30 mouse cellular contexts compared by ENCODE assay signal in the genomic region with DNA sequence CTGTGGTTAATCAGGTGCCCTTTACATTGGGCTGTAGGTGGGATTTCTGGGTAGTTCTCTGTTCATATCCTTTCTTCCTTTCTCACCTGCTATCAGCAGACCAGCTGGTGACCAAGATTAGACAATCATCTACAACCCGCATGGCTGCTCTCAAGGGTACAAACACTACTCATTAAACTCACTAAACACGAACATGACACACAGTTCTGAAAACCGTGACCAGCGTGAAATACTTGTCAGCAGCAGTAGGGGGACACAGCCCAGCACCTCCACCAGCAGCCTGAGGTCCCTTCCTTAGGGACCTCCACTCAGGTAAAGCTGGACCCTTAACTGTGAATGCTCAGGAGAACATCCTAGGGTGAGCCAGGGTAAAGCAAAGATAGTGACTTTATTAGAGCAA. TPM values are rescaled to one million over a fixed set of nuclear protein-coding genes. Genes with fewer than 3 reads are reported as not detected.
A peak's percentile ranks its signal among the peaks of the same experiment; 100 is the strongest.
DNase-seq lines count a peak whose midpoint lies in the region; ATAC-seq and TF ChIP-seq lines count a peak whose summit lies in the region.
"Had no signal": no experiment of that assay in that cellular context is flagged by ENCODE, and none has a peak within 500 bp of the region (broad histone marks: within the 10 kb centered on the region; RNA-seq: fewer than 3 reads in every experiment).

No protein-coding gene starts in this region.

- peak overlapping the region; percentile 92 for H3K27ac ChIP-seq in liver, embryonic 12.5 days
- H3K27ac ChIP-seq in liver, postnatal 0 days (ENCODE audit: low read depth) = no peak overlapping the region
- peak overlapping the region; percentile 86 for H3K27ac ChIP-seq in liver, embryonic 15.5 days (replicated peaks)
- H3K27ac ChIP-seq: gastrocnemius, adult 2 months; heart, adult 2 months; hindbrain, postnatal 0 days; intestine, embryonic 15.5 days; layer of hippocampus, adult 2 months; left cerebral cortex, adult 2 months; limb, embryonic 13.5 days had no signal

- H3K9me3 ChIP-seq in liver, embryonic 12.5 days (replicated peaks) = no peaks in the 10 kb centered on the region
- H3K9me3 ChIP-seq in liver, postnatal 0 days (ENCODE audit: low read length) = no peaks in the 10 kb centered on the region
- H3K9me3 ChIP-seq in liver, embryonic 15.5 days (replicated peaks) = no peaks in the 10 kb centered on the region
- H3K9me3 ChIP-seq: heart, embryonic 13.5 days; intestine, embryonic 15.5 days; limb, embryonic 13.5 days had no signal

- peaks cover 92% of the 10 kb centered on the region for H3K4me1 ChIP-seq in liver, embryonic 12.5 days
- H3K4me1 ChIP-seq in liver, postnatal 0 days (ENCODE audit: insufficient read depth) = peaks cover 31% of the 10 kb centered on the region
- peaks cover 79% of the 10 kb centered on the region for H3K4me1 ChIP-seq in liver, embryonic 15.5 days (replicated peaks)
- H3K4me1 ChIP-seq: limb, embryonic 13.5 days had no signal

- H3K9ac ChIP-seq in liver, embryonic 12.5 days = peak overlapping the region; percentile 59
- no peak overlapping the region for H3K9ac ChIP-seq in liver, postnatal 0 days (replicated peaks)
- no peak overlapping the region; the same call in 1 of the 2 replicates for H3K9ac ChIP-seq in liver, embryonic 15.5 days
- H3K9ac ChIP-seq: intestine, embryonic 15.5 days; limb, embryonic 13.5 days had no signal

- peak; percentile 49 for DNase-seq in kidney, adult 9 months
- DNase-seq in kidney, postnatal 10 days = no peak
- no peak for DNase-seq in liver, postnatal 0 days
- peak; percentile 24 for DNase-seq in yolk sac, embryonic 10.5 days (ENCODE audit: low spot score)
- DNase-seq in left cerebral cortex, postnatal 14 days (ENCODE audit: low spot score in 2 of 2) = no peak
- DNase-seq: adrenal gland, adult 2 months; B cell, adult 2 months; cerebellum, adult 8-10 months; cerebellum, postnatal 36 days; gastrocnemius, adult 2 months; gastrocnemius, postnatal 36 days; heart, adult 2 months; heart, postnatal 14 days; kidney, postnatal 14 days; lung, adult 2 months; lung, postnatal 10 days; midbrain, embryonic 14.5 days; thymus, adult 2 months; thymus, postnatal 36 days had no signal

- WGBS in liver, embryonic 12.5 days (ENCODE audit: insufficient replicate concordance) = 63% methylated on average over 4 of the region's 4 CpGs
- WGBS in liver, postnatal 0 days (ENCODE audit: insufficient replicate concordance) = 67% methylated on average over 4 of the region's 4 CpGs
- WGBS in liver, embryonic 15.5 days (ENCODE audit: insufficient replicate concordance) = 59% methylated on average over 4 of the region's 4 CpGs

- intact Hi-C loops in left cerebral cortex, postnatal 14 days (cut with DNase I) = no loop called here

- no peak for TF ChIP-seq CTCF in liver, postnatal 0 days (IDR thresholded peaks at IDR 0.05; ENCODE audit: low read depth)

- ATAC-seq in liver, embryonic 12.5 days = no peak
- no peak for ATAC-seq in liver, postnatal 0 days
- no peak for ATAC-seq in liver, embryonic 15.5 days (ENCODE audit: insufficient read depth)
- ATAC-seq: activated CD4-positive, CD25-positive, alpha-beta regulatory T cell, adult 4 months; forebrain, embryonic 14.5 days; hindbrain, postnatal 0 days; intestine, embryonic 15.5 days had no signal

- no peak overlapping the region for H3K4me3 ChIP-seq in liver, embryonic 12.5 days
- no peak overlapping the region for H3K4me3 ChIP-seq in liver, postnatal 0 days (ENCODE audit: low read depth, low read length)
- no peak overlapping the region for H3K4me3 ChIP-seq in liver, embryonic 15.5 days (replicated peaks)
- H3K4me3 ChIP-seq: gastrocnemius, adult 2 months; heart, adult 2 months; heart, embryonic 13.5 days; intestine, embryonic 15.5 days; layer of hippocampus, adult 2 months; left cerebral cortex, adult 2 months; limb, embryonic 13.5 days had no signal

- H3K36me3 ChIP-seq in liver, embryonic 12.5 days = no peaks in the 10 kb centered on the region
- no peaks in the 10 kb centered on the region for H3K36me3 ChIP-seq in liver, postnatal 0 days (replicated peaks; ENCODE audit: insufficient read depth, low read length)
- no peaks in the 10 kb centered on the region for H3K36me3 ChIP-seq in liver, embryonic 15.5 days (replicated peaks)
- H3K36me3 ChIP-seq: heart, embryonic 13.5 days; intestine, embryonic 15.5 days; limb, embryonic 13.5 days had no signal

- H3K27me3 ChIP-seq in liver, embryonic 12.5 days (replicated peaks) = no peaks in the 10 kb centered on the region
- no peaks in the 10 kb centered on the region for H3K27me3 ChIP-seq in liver, postnatal 0 days (ENCODE audit: insufficient read depth, low read length)
- H3K27me3 ChIP-seq in liver, embryonic 15.5 days = no peaks in the 10 kb centered on the region
- H3K27me3 ChIP-seq: heart, embryonic 13.5 days; intestine, embryonic 15.5 days; limb, embryonic 13.5 days had no signal

- TF ChIP-seq EP300 in liver, postnatal 0 days (IDR thresholded peaks at IDR 0.05; ENCODE audit: low read depth) = no peak

- peak overlapping the region; percentile 58 for H3K4me2 ChIP-seq in liver, embryonic 12.5 days
- H3K4me2 ChIP-seq in liver, postnatal 0 days (ENCODE audit: low read depth, low read length) = no peak overlapping the region
- peak overlapping the region; percentile 62; the same call in 1 of the 2 replicates for H3K4me2 ChIP-seq in liver, embryonic 15.5 days
- H3K4me2 ChIP-seq: intestine, embryonic 15.5 days; limb, embryonic 13.5 days had no signal

RNA-seq across cellular contexts. Expression of a gene that starts 11.4 kb away (rescaled TPM):
- polyA plus RNA-seq in liver, embryonic 12.5 days (2016; fragmentation: Nextera tagmentation; extraction: Ambion mirVana) = 0.10 and 0.17 TPM in 2 replicates
- 0.05 and 0.07 TPM in 2 replicates for polyA plus RNA-seq in liver, postnatal 0 days (2015; fragmentation: Nextera tagmentation; extraction: Ambion mirVana)
- polyA plus RNA-seq in liver, embryonic 15.5 days (2015; fragmentation: Nextera tagmentation; extraction: Ambion mirVana) = 0.12 TPM in 1 of 2 replicates, not detected in the other
- 10 to 100 TPM in 1 of 2 experiments, 1 to 10 TPM in 1; 8.3 to 11.9 TPM for total RNA-seq in left cerebral cortex, postnatal 14 days (2021)
- total RNA-seq: gastrocnemius, adult 2 months; gastrocnemius, postnatal 36 days; heart, adult 2 months; monocyte, adult 5-6 weeks had no signal
- polyA plus RNA-seq: activated CD4-positive, CD25-positive, alpha-beta regulatory T cell, adult 4 months had no signal

Comparison
In these comparisons a context has a peak if more than half of its experiments do, and no peak if none do; other contexts are left out.
1. DNase-seq: peak in kidney, adult 9 months (single experiment) and yolk sac, embryonic 10.5 days (single experiment); none in kidney, postnatal 10 days (single experiment), liver, postnatal 0 days (single experiment) and left cerebral cortex, postnatal 14 days (0 of 2).